Mouse (Mus musculus): ENCODE measurements around the gene Psg21.
"Not testable (repeated sequence)": the region's sequence is repeated elsewhere in the genome, so short reads cannot be mapped to it uniquely, and the experiment has no call there.

GRCm38 (mm10) chr7:18656625-18657024, at the start of gene Psg21:
- TF ChIP-seq CTCF, EP300 (IDR thresholded peaks at IDR 0.05; ENCODE audit: low read depth): not testable (repeated sequence)

All from liver, embryonic 14.5 days (tissue).